Mouse (Mus musculus) lung, adult 18-20 months (tissue): ENCODE measurements around the gene Ppm1l.

Experiments used
- DNase-seq, 2 experiments: peaks; one replicate each; pipeline ENCODE4 v3.0.0; 2022; ENCODE audit warnings: mixed read lengths in 2 of 2

The Ppm1l gene

GRCm38 (mm10) chr3:69340486-69340885 is 23.8 kb downstream of the Ppm1l start:
- no peak for DNase-seq

DNA sequence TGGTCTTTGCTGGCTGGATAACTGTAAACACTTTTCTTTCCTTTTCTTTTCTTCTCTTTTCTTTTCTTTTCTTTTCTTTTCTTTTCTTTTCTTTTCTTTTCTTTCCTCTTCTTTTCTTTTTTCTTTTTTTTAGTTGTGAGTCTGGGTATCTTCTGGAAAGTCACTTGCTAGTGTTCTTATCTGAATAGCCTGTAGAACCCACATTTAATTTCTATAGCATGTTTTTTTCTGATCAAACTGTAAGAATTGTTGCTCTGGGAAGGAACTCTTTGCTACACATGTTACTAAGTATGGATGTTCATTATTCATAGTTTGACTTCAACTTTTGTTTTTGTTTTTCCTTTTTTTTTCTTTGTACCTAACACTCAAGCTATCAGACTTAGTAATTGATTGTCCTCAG is 24.3 kb downstream of the Ppm1l start:
- DNase-seq = no peak

GRCm38 (mm10) chr3:69341514-69341913 is 24.9 kb downstream of the Ppm1l start:
- no peak for DNase-seq

DNA sequence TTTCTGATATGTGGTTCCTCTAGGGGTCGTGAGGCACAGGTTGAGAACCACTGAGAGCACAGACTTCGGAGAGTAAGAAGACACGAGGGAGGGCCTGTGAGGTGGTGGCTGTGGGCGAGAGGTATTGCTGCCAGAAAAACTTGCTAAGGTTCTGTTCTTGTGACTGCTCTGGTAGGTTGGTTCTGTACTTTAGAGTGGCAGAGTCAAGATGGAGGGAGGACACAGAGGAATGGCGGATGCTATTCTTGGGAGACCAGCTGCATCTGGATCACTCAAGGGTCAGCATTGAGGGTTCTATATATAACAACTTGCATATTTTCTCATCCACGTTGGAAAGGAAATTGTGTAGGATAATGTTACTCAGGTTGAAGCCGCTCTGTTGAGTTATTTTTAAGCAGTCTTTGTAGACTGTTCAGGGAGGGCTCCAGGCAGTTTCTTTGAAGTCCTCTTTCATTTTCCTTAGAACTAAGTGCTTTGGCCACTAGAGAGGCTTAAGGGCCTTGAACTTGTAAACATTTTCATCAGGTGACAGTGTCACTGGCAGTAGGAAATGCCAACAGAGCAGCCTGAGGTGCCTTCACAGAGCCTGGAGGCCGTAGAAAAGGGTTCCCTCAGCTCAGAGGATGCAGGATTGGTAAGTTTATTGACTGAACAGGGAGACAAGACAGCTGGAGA is 25.7 kb downstream of the Ppm1l start:
- DNase-seq = no peak

DNA sequence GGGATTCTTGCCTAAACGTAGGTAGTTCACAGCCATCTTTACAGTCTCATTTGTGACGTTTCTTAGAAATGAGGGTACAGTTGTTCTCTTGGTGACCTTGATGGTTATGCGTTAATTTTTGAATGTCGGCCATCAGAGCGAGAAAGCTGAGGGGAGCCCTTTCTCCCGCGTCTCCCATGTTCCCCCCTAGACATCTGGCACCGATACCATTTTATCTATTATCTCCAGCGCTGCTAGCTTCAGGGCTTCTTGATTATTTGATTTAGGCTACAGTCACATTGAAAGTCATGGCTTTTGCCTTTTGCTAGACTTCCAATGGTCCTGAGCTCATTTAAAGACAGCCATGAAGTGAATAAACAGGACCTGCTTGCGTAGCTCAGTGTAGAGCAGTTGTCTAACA is 26.5 kb downstream of the Ppm1l start:
- no peak for DNase-seq

DNA sequence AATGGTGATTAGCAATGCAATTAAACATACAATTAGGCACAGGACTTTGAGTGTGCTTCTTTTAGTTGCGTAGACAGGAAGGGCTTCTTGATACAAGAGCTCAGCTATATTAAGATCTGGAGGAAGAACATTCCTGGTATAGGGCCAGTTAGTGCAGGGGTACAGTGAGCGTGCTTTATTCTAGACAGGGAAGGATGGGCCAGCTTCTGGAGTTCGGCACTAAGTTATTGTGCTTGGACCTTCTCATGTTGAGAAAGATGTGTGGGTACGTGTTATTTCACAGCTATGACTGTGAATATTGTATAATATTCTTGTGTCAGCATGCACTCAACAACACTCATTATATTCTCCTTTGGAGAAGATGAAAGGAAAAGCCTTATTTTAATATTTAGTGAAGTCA is 29.9 kb downstream of the Ppm1l start:
- no peak for DNase-seq

DNA sequence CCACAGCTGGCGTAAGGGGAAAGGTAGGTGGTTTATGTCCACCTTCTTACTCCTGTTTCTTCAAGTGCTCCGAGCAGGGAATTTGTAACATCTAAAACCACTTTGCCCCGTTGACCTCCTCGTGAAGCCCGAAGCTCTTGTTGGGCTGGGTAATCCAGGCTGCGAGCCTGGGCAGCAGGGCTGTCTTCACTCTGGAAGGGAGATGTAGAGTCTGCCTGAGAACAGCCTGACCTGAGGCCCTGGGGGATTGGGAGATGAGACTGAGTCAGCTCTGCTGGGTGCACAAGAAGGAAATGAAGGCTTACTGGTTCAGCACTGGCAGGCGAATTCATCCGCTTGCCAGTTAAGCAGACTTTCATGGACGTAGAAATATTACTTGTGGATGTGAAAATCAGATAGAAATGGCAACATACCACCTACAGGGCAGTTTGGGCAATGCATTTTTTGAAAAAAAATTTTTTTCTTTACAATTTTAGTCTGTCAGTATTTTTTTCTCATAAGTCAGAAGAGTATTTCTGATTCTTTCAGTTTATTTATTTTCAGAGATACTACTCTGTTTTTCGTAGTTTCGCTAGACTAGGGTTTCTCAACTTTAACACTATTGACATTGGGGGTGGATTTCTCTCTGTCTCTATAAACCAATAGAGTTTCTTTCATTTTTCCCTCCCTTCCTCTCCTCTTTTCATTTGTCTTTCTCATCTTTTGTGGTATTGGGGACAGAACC is 31.7 kb downstream of the Ppm1l start:
- no peak for DNase-seq

DNA sequence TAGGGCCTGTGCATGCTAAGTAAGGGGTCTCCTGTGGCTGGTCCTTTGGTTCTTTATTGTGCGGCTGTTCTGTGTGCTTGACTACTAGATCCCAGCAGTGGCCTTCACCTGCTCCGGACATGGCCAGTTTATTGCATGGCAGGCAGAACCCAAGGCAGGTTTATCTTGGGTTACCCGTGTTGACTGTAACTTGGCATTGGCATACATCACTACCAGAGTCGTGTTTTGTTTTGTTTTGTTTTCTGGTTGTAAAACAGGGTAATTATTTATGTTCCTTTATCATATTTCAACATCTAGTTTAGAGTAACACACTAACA is 32.2 kb downstream of the Ppm1l start:
- no peak for DNase-seq

GRCm38 (mm10) chr3:69349973-69350372 is 33.3 kb downstream of the Ppm1l start:
- no peak for DNase-seq

DNA sequence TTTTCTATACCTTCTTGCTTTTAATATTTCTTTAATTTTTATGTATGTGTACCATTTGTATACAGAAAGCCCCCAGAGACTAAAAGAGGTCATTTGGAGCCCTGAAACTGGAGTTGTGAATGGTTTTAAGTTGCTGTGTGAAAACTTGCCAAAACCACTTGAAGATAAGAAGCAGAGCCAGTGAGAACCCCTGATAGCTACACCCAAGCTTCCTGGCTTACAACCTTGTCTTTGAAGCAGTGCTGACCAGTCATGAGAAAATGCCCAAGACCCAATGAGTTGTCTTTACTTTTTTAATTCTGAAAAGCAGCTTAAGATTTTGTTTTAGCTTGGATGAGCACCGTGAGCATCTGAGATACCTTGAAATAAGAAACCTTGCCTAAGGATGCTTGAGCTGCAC is 35.5 kb downstream of the Ppm1l start:
- DNase-seq = peak in 1 of 2 experiments; percentile 20

- DNase-seq = no peak
These were observed 38.0 kb downstream of the Ppm1l start for GRCm38 (mm10) chr3:69354681-69355080.

DNA sequence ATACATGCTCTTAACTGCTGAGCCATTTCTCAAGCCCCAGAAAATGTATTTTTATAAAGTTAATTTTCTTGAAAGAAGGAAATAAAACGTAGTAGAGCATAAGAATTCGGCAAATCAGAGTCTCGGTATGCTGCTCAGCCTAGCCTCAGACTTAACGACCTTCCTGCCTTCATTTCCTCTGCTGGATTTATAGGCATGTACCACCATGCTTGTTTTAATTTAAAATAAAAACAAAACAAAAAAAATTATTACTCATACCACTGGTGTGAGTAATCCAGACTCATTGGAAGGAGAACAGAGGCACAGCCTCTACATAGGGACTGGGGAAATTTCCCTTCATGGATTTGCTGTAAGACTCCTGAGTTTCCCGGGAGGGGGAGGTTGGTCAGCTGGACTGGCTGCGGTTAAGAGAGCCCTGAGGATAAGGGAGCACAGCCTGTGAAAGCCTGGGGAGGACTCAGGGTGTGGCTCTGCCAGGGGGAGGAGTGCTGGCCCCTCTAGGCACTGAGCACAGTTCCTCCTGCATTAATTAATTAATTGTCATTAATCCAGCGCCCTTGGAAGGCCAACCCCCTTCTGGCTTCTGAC is 39.5 kb downstream of the Ppm1l start:
- no peak for DNase-seq

DNA sequence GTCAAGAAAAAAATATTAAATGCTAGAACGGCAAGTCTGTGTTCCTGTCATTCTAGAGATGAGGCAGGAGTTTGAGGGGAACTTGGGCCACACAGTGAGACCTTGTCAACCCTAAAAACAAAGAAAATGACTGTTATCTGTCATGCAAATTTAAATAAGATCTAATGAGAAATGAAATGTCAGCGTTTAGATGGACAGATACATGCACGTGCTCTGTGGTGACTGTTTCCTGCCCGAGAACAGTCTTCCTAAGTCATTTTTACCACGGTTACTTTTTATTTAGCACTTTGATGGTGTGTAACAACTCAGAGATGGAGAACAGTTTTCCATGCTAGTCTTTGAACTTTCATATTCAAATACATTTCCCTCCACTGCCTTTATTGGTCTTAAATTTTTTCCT is 40.1 kb downstream of the Ppm1l start:
- no peak for DNase-seq

DNA sequence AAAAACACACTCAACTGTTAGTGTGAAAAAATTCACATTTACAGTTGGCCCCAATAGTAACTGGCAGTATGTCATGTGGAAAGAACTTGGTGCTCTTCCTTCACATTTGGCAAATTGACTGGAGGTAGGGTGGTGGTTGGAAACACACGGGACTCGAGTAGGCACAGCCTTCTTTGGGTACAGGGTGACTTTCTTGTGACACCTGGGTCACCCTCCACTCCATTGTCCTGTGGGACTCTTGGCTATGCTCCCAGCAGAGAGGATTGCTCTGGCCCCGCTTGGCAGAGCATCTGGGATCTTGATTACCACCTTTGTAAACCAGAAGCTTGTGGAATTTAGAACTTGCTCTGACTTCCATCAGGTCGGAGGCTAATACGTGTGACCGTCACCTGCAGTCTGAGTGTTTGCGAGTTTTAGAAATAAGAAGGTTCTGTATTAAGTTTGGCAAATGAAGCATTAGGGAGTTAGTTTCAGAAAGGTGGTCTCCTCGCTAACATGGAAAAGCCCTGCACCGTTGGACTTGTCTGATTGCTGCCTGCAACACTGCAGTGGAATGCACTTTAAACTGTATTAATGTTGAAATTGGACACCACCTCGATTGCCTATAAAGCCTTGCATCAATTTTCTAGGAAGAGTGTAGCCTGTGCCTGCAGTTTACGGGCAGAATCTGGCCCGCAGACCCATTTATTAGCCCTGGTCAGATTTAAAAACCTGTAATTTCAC is 41.4 kb downstream of the Ppm1l start:
- no peak for DNase-seq

DNA sequence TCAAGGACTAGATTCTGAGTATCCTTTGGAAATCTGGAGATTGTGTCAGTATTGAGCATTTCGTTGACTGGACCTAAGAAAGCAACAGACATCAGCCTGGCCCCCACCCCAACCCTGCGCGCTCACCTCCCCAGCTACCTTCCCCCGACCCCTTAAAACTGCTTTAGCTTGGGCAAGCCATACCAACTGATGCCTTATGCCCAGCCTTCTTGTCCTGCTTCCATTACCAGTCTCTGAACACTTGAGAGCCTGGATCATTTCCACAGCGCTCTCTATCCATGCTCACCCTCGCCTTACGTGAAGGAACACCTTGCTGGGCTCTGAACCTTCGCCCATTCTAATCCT is 41.9 kb downstream of the Ppm1l start:
- DNase-seq = no peak

DNA sequence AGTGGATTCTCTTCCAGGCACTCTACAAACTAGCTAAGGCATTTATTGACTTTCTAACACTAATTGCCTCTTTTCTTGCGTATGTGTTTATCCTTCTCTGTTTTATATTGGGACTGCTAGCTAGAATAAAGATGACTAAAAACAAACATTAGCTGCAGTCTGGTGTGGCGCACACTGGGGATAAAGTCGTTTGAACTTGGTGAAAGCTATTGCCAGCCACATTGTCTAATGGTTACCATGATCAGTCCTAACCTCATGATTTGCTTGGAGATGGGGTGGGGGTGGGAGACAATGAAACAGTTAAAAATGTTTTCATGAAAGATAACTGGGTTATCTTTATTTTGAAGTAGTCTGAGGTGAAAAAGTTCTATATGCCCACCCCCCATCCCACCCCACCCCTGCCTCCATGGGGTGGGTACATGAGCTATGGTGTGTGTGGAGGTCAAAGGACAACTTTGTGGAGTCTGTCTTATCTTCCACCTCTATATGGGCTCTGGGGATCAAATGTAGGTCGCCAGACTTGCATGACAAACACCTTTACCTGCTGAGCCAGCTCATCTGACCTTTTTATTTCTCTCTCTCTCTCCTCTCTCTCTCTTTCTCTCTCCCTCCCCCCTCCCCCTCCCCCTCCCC is 43.7 kb downstream of the Ppm1l start:
- DNase-seq = no peak

DNA sequence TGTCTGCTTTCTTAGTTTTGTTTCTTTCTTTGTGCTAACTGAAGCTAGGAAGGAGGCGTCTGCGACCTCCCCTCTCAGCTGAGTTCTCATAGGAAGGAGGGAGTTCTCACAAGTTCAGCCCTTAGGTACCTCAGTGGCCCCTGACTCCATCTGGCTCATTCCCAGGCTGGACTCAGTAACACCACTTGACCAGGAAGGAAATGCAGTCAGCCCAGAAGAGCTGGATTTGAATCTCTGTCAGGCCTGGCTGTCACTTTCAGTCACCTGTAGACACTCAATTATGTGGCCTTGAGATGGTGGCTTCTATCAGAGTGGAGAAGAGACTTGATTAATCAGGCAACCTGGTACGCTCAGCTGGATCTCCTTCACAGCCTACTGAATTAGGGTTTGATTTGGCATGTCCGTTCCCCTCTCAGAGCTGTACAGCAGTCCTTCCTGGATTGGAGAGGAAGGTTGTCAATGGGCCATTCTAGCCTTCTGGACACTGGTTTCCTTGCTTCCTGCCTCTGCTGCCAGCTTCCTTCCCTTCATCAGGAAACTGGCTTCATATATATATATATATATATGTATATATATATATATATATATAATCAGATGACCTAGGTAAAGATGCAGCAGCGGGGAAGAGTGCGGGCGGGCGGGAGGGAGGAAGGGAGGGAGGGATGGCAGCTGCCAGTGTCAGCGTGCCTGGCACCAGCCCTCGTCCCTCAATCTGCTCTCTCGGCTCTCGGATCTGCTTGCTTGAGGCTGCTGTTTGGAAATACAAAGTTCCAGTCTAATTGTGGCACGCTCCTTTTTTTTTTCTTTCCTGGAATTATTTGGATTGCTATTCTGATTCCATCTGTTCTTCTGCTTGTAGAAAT is 45.1 kb downstream of the Ppm1l start:
- DNase-seq = no peak

DNA sequence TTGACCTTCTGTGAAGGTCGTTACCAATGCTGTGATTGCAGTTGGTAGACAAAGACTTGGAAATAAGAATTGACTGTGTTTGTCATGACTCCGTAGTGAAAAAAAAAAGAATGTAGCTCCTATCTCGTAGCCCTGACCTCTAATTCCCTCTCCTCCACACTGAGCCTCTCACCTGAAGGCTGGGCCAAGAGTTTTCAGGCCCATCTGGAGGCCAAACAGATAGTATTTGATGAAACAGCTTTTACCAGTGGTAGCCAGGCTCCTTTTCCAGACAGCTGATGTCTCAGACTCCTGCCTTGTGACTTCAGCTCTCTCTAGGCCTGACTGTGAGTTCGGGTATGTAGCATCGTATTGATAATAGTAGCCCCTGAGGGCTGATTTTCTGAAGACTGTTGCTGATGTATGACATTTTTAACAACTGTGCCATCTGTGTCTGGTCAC is 45.7 kb downstream of the Ppm1l start:
- no peak for DNase-seq

GRCm38 (mm10) chr3:69362906-69363305 is 46.2 kb downstream of the Ppm1l start:
- DNase-seq = no peak

- DNase-seq = no peak
These were observed 47.5 kb downstream of the Ppm1l start for GRCm38 (mm10) chr3:69364151-69364550.

GRCm38 (mm10) chr3:69367916-69368315 is 51.3 kb downstream of the Ppm1l start:
- DNase-seq = no peak

DNA sequence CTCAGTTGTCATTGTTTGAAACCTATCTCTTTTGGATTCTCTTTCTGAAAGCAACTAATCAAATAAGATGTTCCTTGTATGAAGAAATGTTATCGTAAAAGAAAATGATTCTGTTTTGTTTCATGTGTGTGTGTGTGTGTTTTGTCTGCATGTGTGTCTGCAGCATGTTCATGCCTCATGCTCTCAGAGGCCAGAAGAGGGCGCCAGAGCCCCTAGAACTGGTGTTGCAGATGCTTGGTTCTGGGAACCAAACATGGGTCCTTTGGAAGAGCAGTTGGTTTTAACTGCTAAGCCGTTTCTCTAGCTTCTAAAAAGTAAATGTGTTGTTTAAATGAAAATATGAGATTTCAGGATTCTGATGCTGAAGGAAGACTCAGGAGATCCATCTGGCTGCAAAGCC is 56.1 kb downstream of the Ppm1l start:
- no peak for DNase-seq
